Mouse (Mus musculus) megakaryocyte progenitor cell, adult 5-6 weeks (primary cell): Measurements from ENCODE around the gene Cacna1g. TPM values are rescaled to one million over a fixed set of nuclear protein-coding genes. Genes with fewer than 3 reads are reported as not detected.
"Not testable (repeated sequence)": the region's sequence is repeated elsewhere in the genome, so short reads cannot be mapped to it uniquely, and the experiment has no call there.

ENCODE experiments used
- ATAC-seq: replicated peaks from 2 replicates; pipeline ENCODE4 v1.8.0; 2016; ENCODE audit warnings: mild to moderate bottlenecking, moderate TSS enrichment, inconsistent platforms; ENCODE audit not compliant: poor library complexity
- total RNA-seq, 2 experiments: library from RNA; stranded (forward) in 1 of 2; stranded (reverse) in 1 of 2; fragments of 157-497, 149-512 nt in 1 of 2; fragments of 200-1000 nt in 1 of 2; gene quantifications; 2 replicates each; pipeline versions ENCODE4 v1.2.3 to v1.2.4; 2015 to 2017

The Cacna1g gene
- total RNA-seq, 2 experiments from 2014 or later, result not detected

DNA sequence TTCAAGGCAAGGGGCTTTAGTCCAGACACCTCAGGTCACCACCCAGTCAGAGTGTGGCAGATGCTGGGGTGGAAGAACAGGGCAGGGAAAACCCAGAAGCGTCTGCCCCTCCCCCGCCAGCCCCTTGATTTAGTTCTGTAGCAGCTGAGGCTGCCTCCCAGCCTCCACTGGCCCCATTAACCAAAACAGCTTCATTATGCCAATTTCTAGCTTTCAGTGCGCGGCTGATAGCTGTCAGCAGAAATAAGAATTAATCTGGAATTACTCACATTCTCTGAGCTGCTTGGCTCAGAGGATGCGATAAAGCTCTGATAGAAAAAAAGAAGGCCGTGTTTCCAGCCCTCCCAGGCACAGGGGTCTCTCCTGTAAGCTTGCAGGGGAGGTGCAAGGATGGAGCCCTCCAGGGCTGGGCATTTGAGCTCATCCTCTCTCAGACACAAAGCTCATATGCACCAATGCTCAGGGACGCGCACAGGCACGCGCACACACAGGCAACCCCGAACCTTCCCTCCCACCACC lies 66.1 kb downstream of the Cacna1g start:
- ATAC-seq, result no peak

GRCm38 (mm10) chr11:94405348-94405747 lies 68.7 kb downstream of the Cacna1g start:
- no peak for ATAC-seq

GRCm38 (mm10) chr11:94404641-94405260 lies 69.2 kb downstream of the Cacna1g start:
- peak; percentile 89 for ATAC-seq

DNA sequence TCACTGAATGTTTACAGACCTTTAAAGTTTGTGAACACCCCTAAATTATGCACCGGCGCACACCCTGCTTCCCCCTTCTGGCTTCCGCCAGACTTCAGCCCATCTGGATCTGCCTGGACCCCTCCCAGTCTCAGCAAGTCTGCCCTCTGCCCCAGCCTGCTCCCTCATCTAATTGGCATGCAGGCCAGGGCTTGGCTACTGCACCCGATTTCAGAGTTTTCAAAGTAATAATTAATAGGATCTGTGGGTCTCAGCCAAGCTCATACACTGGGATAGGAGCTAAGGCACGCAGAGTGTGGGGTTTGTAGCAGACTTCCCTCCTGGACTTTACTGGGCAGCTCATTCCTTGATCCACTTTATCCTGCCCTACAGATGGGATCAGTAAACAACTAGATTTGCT lies 69.8 kb downstream of the Cacna1g start:
- ATAC-seq, result no peak

- ATAC-seq, result no peak
Observed at GRCm38 (mm10) chr11:94403757-94404156, 70.2 kb downstream of the Cacna1g start.

DNA sequence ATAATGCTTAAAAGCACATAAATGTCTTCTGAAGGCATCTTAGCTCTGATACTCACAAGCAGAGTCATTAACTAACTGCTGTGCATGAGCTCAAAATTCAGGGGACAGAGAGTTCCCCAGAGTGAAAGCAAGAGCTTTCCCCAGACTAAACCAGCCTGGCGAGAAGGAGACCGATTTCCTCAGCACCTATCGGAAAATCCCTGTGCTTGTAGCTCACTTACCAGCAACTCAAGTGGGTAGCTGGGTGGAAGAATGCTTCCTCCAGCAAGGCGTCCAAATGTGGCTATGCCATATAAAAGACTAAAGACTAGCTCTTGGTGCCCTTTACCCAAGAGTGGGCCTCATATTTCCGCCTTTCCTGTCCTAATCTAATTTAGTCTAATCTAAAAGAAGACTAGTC lies 71.3 kb downstream of the Cacna1g start:
- no peak for ATAC-seq

DNA sequence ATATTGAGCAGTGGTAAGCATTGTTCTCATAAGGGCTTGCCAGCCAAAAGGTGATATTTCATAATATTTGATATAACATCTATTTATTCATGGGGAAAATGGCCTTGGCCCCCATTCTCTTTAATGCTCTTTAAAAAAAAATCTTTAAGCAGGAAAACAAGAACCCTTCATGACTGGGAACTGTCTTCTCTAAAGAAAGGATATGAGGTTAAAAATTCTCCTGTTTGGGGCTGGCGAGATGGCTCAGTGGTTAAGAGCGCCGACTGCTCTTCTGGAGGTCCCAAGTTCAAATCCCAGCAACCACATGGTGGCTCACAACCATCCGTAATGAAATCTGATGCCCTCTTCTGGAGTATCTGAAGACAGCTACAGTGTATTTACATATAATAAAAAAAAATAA lies 72.0 kb downstream of the Cacna1g start:
- ATAC-seq, result not testable (repeated sequence)

- no peak for ATAC-seq
Observed at GRCm38 (mm10) chr11:94400996-94401395, 73.0 kb downstream of the Cacna1g start.

DNA sequence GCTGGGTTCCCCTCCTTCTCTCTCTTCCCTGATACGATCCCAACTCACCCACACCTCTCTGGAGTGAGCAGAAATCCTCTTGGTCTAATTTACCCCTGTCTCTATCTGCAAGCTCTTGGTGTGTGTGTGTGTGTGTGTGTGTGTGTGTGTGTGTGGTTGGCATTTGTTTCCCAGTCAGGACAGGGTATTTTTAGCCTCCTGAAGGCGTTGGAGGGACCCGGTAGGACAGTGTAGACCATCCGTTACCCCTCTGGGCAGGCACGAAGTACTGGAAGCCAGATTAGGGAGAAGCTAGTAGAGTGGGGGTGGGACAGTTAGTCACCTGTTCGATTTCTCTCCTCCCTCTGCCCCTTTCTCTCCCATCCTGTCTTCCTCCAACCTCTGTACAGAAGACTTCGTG lies 79.9 kb downstream of the Cacna1g start:
- ATAC-seq, result no peak

DNA sequence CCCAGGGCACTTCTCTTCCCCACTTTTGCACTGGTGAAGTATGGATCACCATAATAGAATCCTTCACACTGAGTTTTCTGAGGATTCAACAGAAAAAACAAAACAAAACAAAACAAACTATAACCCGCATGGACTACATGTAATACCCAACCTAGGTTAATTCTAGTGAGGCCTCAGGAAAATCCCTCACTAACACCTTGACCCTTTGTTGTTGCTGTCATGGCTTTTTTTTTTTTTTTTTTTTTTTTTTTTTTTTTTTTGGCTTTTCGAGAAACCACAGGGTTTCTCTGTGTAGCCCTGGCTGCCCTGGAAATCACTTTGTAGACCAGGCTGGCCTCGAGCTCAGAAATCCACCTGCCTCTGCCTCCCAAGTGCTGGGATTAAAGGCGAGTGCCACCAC lies 80.5 kb downstream of the Cacna1g start:
- not testable (repeated sequence) for ATAC-seq

- peak; percentile 60 for ATAC-seq
Observed at GRCm38 (mm10) chr11:94392672-94393109, 81.3 kb downstream of the Cacna1g start, which contains the start of gene Abcc3. TSS of gene Abcc3 (minus strand) at chr11:94392997.

- ATAC-seq, result no peak
Observed at GRCm38 (mm10) chr11:94391661-94392060, 82.3 kb downstream of the Cacna1g start.

DNA sequence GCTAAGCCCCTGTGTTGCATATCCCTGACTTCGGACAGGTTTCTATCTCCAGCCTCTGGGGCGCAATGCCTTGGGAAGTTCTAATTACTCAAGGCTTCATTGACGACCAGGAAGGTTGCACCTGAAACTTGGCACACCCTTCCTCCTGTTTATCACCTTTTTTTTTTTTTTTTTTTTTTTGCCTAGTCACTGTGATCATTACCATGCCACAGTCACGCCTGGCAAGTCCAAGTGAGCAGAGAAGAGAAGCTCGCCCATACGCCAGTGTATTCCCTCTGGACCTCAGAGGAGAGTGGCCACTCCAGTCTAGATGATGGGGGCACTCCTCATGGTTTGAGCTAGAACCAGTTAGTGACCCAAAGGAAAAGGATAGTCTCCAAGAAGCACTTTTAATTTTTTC lies 83.2 kb downstream of the Cacna1g start:
- no peak for ATAC-seq

GRCm38 (mm10) chr11:94389724-94390396 lies 84.1 kb downstream of the Cacna1g start:
- ATAC-seq, result no peak

GRCm38 (mm10) chr11:94389021-94389420 lies 85.0 kb downstream of the Cacna1g start:
- ATAC-seq, result no peak

DNA sequence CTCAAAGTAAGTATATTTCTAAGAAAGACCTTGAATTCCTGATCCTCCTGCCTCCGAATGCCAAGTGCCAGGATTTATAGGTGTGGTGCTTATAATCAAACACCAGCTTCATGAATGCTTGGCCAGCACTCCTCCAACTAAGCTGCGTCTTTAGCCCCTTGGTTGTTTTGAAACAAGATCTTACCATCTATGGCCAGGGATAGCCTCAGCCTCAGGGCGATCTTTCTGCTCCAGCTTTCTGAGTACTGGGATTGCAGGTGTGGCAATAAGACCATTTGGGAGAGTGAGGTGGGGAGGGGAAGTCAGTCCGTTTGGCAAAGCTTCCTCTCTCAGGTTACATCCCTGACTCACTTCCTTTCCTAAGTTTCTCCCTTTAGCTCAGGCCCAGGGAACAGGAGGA lies 86.2 kb downstream of the Cacna1g start:
- ATAC-seq, result no peak

DNA sequence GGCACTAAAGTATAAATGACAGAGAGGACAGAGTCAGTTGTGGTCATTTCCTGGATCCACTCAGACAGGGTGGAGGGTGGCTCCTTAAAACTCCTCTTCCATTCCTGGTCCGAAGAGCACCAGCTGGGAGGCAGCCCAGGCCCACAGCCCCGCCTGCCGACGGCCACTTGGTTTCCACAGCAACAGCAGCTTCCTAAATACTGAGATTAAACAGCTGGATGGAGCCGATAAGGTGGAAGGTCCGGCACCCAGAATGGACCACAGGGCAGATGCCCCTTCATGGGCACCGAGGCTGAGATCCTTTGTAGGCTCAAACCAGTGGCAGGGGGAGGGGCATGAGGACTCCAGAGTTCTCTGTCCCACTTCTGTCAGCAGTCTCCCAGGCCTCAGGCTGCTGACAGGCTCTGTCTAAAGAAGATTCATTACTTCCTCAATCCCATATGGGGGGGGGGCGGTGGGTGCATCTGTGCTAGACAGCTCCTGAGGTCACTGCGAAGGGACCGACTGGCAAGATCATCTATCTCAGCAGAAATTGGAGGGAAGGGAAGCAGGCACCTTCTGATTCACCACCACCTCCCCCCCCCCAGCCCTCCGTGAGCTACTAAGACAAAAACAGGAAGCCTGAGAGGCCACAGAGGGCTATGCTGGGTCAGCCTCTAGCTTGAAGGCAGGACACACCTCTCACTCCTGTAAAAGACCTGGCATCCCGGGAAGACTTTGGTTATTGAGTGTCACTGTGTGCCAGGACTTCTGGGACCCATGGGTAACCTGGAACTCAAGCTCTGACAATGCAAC lies 87.8 kb downstream of the Cacna1g start:
- peak; percentile 85 for ATAC-seq

DNA sequence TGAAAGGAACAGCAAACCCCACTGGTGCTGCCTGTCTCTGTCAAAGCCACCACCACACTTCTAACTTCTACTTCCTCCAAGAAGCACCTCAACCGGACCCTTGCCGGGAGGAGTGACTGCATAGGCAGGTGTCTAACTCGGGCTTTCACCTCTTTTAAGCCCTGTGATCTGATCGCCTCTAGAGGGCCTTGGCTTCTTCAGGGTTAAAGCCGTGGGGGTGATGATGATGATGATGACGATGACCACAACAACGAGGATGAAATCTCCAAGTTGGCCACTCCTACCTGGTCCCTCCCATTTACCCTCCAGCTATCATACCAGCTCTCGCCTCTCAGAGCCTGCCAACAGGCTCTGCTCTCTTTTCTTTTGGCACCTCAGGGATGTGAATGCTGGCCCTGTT lies 94.3 kb downstream of the Cacna1g start:
- ATAC-seq, result no peak

DNA sequence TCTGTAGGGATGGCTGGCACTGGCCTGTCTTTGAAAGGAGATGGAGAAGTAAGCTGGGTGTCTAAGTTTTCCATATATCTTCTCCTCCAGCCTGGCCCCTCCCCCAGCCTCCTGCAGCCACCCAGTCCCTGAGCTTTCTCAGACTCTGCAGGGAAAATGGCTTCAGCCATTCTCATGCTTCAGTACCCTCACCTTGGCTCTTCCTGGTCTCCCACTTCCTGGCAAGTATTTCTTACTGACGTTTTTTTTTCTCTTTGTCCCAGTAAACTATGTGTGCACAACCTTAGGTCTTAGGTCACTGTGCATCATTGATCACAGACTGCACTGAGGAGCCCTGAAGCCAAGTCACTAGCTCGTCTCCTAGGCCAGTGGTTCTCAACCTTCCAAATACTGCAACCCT lies 94.9 kb downstream of the Cacna1g start:
- no peak for ATAC-seq

GRCm38 (mm10) chr11:94374276-94374948 lies 99.6 kb downstream of the Cacna1g start:
- no peak for ATAC-seq

GRCm38 (mm10) chr11:94370809-94371208 lies 103.2 kb downstream of the Cacna1g start:
- ATAC-seq, result peak; percentile 93
